28 mouse cellular contexts compared by ENCODE assay signal in the genomic region with DNA sequence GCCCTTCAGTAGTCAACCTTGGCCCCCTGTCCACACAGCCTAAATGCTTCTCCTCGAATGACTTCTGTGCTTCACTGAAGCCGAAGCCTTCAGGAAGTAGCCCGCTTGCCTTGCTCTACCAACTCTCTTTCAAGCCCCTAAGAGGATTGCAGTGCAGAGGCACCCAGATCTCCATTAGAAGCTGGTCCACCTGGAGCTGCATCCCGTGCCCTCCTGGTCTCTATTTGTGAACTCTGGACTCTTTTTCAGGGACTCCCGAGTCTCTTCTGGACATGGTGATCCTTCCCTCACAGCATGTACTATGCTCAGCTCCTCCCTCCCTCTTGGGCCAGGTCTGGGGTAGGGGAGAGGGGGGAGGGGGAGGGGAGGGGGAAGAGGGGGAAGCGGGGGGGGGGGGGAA. TPM values are rescaled to one million over a fixed set of nuclear protein-coding genes. Genes with fewer than 3 reads are reported as not detected.
DNase-seq lines count a peak whose midpoint lies in the region; ATAC-seq and TF ChIP-seq lines count a peak whose summit lies in the region.
"Had no signal": no experiment of that assay in that cellular context is flagged by ENCODE, and none has a peak within 500 bp of the region (broad histone marks: within the 10 kb centered on the region; RNA-seq: fewer than 3 reads in every experiment).

No protein-coding gene starts in this region.

- DNase-seq in kidney, adult 18-20 months: peak; percentile 36
- DNase-seq in kidney, postnatal 4 days: no peak
- DNase-seq in testis, postnatal 14 days (ENCODE audit: low spot score): no peak
- DNase-seq: adrenal gland, adult 2 months; adrenal gland, postnatal 14 days; B cell, adult 2 months; cerebellum, adult 11 months; cerebellum, adult 2 months; cerebellum, adult 9-11 months; cerebellum, postnatal 25 days; forebrain, postnatal 0 days; gastrocnemius, adult 2 months; gastrocnemius, postnatal 14 days; heart, adult 18-20 months; heart, postnatal 14 days; heart, postnatal 4 days had no signal

- H3K27ac ChIP-seq in kidney, embryonic 16.5 days (ENCODE audit: low read length): no peak overlapping the region
- H3K27ac ChIP-seq in kidney, embryonic 14.5 days (ENCODE audit: low read depth, low read length): no peak overlapping the region
- no peak overlapping the region for H3K27ac ChIP-seq in testis, adult 2 months (ENCODE audit: control insufficient read depth, insufficient read depth, low read depth, low read length)
- H3K27ac ChIP-seq: embryonic facial prominence, embryonic 12.5 days; embryonic facial prominence, embryonic 15.5 days; gastrocnemius, adult 2 months; heart, embryonic 13.5 days; hindbrain, embryonic 14.5 days; hindbrain, postnatal 0 days had no signal

- no peak overlapping the region for H3K9ac ChIP-seq in kidney, embryonic 16.5 days (replicated peaks; ENCODE audit: low read length)
- no peak overlapping the region for H3K9ac ChIP-seq in kidney, embryonic 14.5 days (ENCODE audit: low read depth, low read length)
- H3K9ac ChIP-seq: embryonic facial prominence, embryonic 15.5 days; forebrain, postnatal 0 days; heart, embryonic 13.5 days; hindbrain, embryonic 14.5 days had no signal

- no peak for TF ChIP-seq POLR2A in testis, adult 2 months (IDR thresholded peaks at IDR 0.05; ENCODE audit: control insufficient read depth, low read depth, low read length)

- no peak overlapping the region for H3K4me3 ChIP-seq in kidney, embryonic 16.5 days (ENCODE audit: low read length)
- no peak overlapping the region for H3K4me3 ChIP-seq in kidney, embryonic 14.5 days (ENCODE audit: low read length)
- H3K4me3 ChIP-seq in testis, adult 2 months (ENCODE audit: control insufficient read depth, low read depth, low read length): peak overlapping the region; percentile 48
- H3K4me3 ChIP-seq: embryonic facial prominence, embryonic 12.5 days; embryonic facial prominence, embryonic 15.5 days; gastrocnemius, adult 2 months; heart, embryonic 13.5 days had no signal

- no peaks in the 10 kb centered on the region; the same call in 1 of the 2 replicates for H3K27me3 ChIP-seq in kidney, embryonic 16.5 days (ENCODE audit: insufficient read depth, low read length)
- H3K27me3 ChIP-seq in kidney, embryonic 14.5 days (ENCODE audit: control insufficient read depth, insufficient read depth, low read length): no peaks in the 10 kb centered on the region
- H3K27me3 ChIP-seq in testis, adult 2 months (ENCODE audit: control insufficient read depth, insufficient read depth, low read length): no peaks in the 10 kb centered on the region
- H3K27me3 ChIP-seq: CH12.LX; embryonic facial prominence, embryonic 12.5 days; embryonic facial prominence, embryonic 15.5 days; heart, embryonic 13.5 days; Patski had no signal

- peaks cover 8% of the 10 kb centered on the region; the same call in 1 of the 2 replicates for H3K4me1 ChIP-seq in kidney, embryonic 16.5 days (ENCODE audit: insufficient read depth, low read length)
- no peaks in the 10 kb centered on the region for H3K4me1 ChIP-seq in kidney, embryonic 14.5 days (ENCODE audit: control insufficient read depth, insufficient read depth, low read length)
- H3K4me1 ChIP-seq in testis, adult 2 months (ENCODE audit: control insufficient read depth, insufficient read depth, low read length): peaks cover 2% of the 10 kb centered on the region; the same call in 1 of the 2 replicates

- H3K4me2 ChIP-seq in kidney, embryonic 16.5 days (replicated peaks; ENCODE audit: low read depth, low read length): no peak overlapping the region
- H3K4me2 ChIP-seq in kidney, embryonic 14.5 days (replicated peaks; ENCODE audit: low read depth, low read length): no peak overlapping the region
- H3K4me2 ChIP-seq: embryonic facial prominence, embryonic 12.5 days; embryonic facial prominence, embryonic 15.5 days; heart, embryonic 13.5 days; hindbrain, embryonic 14.5 days had no signal

- ATAC-seq in kidney, embryonic 16.5 days (ENCODE audit: low FRiP score, low TSS enrichment): 0 out of 2 replicates have a peak, but pooled peaks have one; percentile 47
- no peak for ATAC-seq in kidney, embryonic 14.5 days (ENCODE audit: low FRiP score, low TSS enrichment)
- ATAC-seq: forebrain, embryonic 14.5 days; forebrain, postnatal 0 days; hindbrain, postnatal 0 days; Patski had no signal

- no peak for TF ChIP-seq CTCF in testis, adult 2 months (IDR thresholded peaks at IDR 0.05; ENCODE audit: control insufficient read depth, insufficient read depth, insufficient replicate concordance, low read depth, low read length)

- no peaks in the 10 kb centered on the region for H3K36me3 ChIP-seq in kidney, embryonic 16.5 days (ENCODE audit: insufficient read depth, low read length)
- H3K36me3 ChIP-seq in kidney, embryonic 14.5 days (ENCODE audit: control insufficient read depth, insufficient read depth, low read length): no peaks in the 10 kb centered on the region
- H3K36me3 ChIP-seq in testis, adult 2 months (ENCODE audit: control insufficient read depth, insufficient read depth, low read length): no peaks in the 10 kb centered on the region
- H3K36me3 ChIP-seq: embryonic facial prominence, embryonic 12.5 days; embryonic facial prominence, embryonic 15.5 days; G1E; heart, embryonic 13.5 days had no signal

- H3K9me3 ChIP-seq in kidney, embryonic 16.5 days (ENCODE audit: low read length): no peaks in the 10 kb centered on the region
- no peaks in the 10 kb centered on the region for H3K9me3 ChIP-seq in kidney, embryonic 14.5 days (ENCODE audit: control insufficient read depth, low read length)
- H3K9me3 ChIP-seq: embryonic facial prominence, embryonic 12.5 days; embryonic facial prominence, embryonic 15.5 days; G1E; heart, embryonic 13.5 days had no signal

- WGBS in kidney, embryonic 16.5 days: 49% methylated on average over 5 of the region's 6 CpGs
- WGBS in kidney, embryonic 14.5 days: 65% methylated on average over 5 of the region's 6 CpGs

RNA-seq across cellular contexts. Expression of a gene that starts 14.1 kb away (rescaled TPM):
- 164 and 176 TPM in 2 replicates for polyA plus RNA-seq in kidney, embryonic 16.5 days (2015; fragmentation: Nextera tagmentation; extraction: Ambion mirVana)
- 147 and 172 TPM in 2 replicates for polyA plus RNA-seq in kidney, embryonic 14.5 days (2014; fragmentation: Nextera tagmentation; extraction: Ambion mirVana)
- 6.4 and 6.6 TPM in 2 replicates for polyA plus RNA-seq in testis, adult 2 months (2012; rRNA removed)
- polyA plus RNA-seq: G1E had no signal

Comparison
In these comparisons a context has a peak if more than half of its experiments do, and no peak if none do; other contexts are left out.
1. RNA of a gene that starts 14.1 kb away (polyA plus RNA-seq): 164 to 176 TPM in kidney, embryonic 16.5 days and 147 to 172 TPM in kidney, embryonic 14.5 days; 6.4 to 6.6 TPM in testis, adult 2 months; every median in the first group is over 10 times any median in the second.